Mouse (Mus musculus) kidney, postnatal 0 days (tissue): ENCODE measurements around the gene Slc10a1. TPM values are rescaled to one million over a fixed set of nuclear protein-coding genes. Genes with fewer than 3 reads are reported as not detected.
"Not testable (repeated sequence)": the region's sequence is repeated elsewhere in the genome, so short reads cannot be mapped to it uniquely, and the experiment has no call there.

ENCODE experiments used
- ATAC-seq: fragments of 200-750 bp; cut with Nextera tagmentation; replicated peaks from 2 replicates; pipeline ENCODE4 v1.8.0; 2017; ENCODE audit warnings: low read depth, moderate number of reproducible peaks, moderate TSS enrichment, moderate library complexity; ENCODE audit not compliant: low FRiP score
- DNase-seq: peaks from one replicate; pipeline ENCODE4 v3.0.0-alpha.2; 2016; ENCODE audit warnings: low spot score
- H3K27ac ChIP-seq: fragments of 300-500 bp; sonication (generic); 2 replicates; pipeline ENCODE4 v1.5.1; 2014; ENCODE audit warnings: mild to moderate bottlenecking
- H3K27me3 ChIP-seq: fragments of 300-500 bp; sonication (generic); 2 replicates; pipeline ENCODE4 v1.6.1; 2014; ENCODE audit warnings: low read length, mixed read lengths; ENCODE audit not compliant: insufficient read depth
- H3K36me3 ChIP-seq: fragments of 300-500 bp; sonication (generic); 2 replicates; pipeline ENCODE4 v1.6.1; 2014; ENCODE audit warnings: low read length, mixed read lengths; ENCODE audit not compliant: insufficient read depth
- H3K4me1 ChIP-seq: fragments of 300-500 bp; sonication (generic); replicated peaks from 2 replicates; pipeline ENCODE4 v1.6.1; 2014; ENCODE audit warnings: antibody characterized with exemption, low read length, mixed read lengths; ENCODE audit not compliant: insufficient read depth
- H3K4me2 ChIP-seq: fragments of 300-500 bp; sonication (generic); 2 replicates; pipeline ENCODE4 v1.6.1; 2014; ENCODE audit warnings: mild to moderate bottlenecking, low read length, moderate library complexity, mixed read lengths
- H3K4me3 ChIP-seq: fragments of 300-500 bp; sonication (generic); replicated peaks from 2 replicates; pipeline ENCODE4 v1.5.1; 2014; ENCODE audit warnings: low read depth, low read length
- H3K9ac ChIP-seq: fragments of 300-500 bp; sonication (generic); 2 replicates; pipeline ENCODE4 v1.6.1; 2014; ENCODE audit warnings: low read depth, low read length
- H3K9me3 ChIP-seq: fragments of 300-500 bp; sonication (generic); replicated peaks from 2 replicates; pipeline ENCODE4 v1.6.1; 2016; ENCODE audit warnings: low read length, inconsistent platforms, mixed read lengths
- CTCF ChIP-seq: IDR thresholded peaks from 2 replicates; pipeline ENCODE4 v1.5.1; 2016; ENCODE audit warnings: antibody characterized with exemption, low read depth, mild to moderate bottlenecking, moderate library complexity
- WGBS: fragments of 180-500 bp; shearing (Covaris S2); extraction: QIAGEN DNeasy Blood & Tissue Kit; methylation state at CpG from one replicate; pipeline ENCODE4 v1.1.7; 2014; 5-methylcytosine and 5-hydroxymethylcytosine counted together
- polyA plus RNA-seq: library from polyadenylated mRNA; unstranded; fragments of >200 nt; fragmentation: Nextera tagmentation; extraction: Ambion mirVana; gene quantifications from 2 replicates; pipeline ENCODE4 v1.2.1, GENCODE M21; 2015

Slc10a1 gene
- polyA plus RNA-seq, 1 experiment from 2014 or later = 1.7 TPM

DNA sequence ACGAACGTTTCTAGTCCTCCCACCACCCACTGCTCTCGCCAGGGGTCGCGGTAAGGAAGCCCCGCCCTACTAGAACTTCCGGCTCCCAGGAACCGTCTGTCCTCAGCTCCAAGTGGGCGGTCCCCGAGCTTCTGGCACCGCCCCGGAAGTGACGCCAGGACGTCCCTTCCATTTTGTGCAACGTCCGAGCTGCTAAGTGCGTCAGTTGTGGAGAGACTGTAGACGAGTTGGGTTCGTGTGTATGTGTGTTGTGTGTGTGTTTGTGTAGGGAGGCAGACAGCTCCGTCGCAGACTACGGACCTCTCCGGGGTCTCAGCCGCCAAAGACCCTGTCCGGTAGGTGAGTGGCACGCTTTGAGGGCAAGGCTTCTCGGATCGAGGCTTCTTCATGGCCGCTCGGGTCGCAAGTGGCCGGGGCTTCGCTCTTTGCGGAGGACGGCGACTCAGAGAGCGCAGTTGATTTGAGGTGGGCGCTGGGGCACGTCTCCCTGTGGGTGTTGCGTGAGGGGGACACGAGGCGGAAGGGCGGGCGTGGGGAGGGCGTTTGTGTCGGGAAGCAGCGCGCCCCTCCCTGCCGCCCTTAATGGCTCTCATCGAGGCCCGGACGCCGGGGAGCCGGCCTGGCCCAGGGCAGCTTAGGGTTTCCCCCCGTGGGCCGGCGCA is 23.0 kb downstream of the Slc10a1 start, which contains the start of gene Srsf5:
Gene Srsf5, plus strand, starts transcription at position 171 of the 662 bp plus-strand sequence.
- peak; percentile 66 for TF ChIP-seq CTCF
- peak; percentile 90 for ATAC-seq
- peak; percentile 98 for DNase-seq
- peak within 1 kb of the TSS; percentile 71 for H3K4me2 ChIP-seq
- peak within 1 kb of the TSS; percentile 97 for H3K27ac ChIP-seq
- peak within 1 kb of the TSS; percentile 99 for H3K9ac ChIP-seq
- no peaks in the 10 kb centered on the region for H3K9me3 ChIP-seq
- peaks cover 23% of the 10 kb centered on the region for H3K36me3 ChIP-seq
- under 1% methylated on average over 57 of the region's 57 CpGs for WGBS
- no peaks in the 10 kb centered on the region for H3K27me3 ChIP-seq
- peak within 1 kb of the TSS; percentile 100 for H3K4me3 ChIP-seq
- H3K4me1 ChIP-seq = peaks cover 4% of the 10 kb centered on the region; the same call in 1 of the 2 replicates

DNA sequence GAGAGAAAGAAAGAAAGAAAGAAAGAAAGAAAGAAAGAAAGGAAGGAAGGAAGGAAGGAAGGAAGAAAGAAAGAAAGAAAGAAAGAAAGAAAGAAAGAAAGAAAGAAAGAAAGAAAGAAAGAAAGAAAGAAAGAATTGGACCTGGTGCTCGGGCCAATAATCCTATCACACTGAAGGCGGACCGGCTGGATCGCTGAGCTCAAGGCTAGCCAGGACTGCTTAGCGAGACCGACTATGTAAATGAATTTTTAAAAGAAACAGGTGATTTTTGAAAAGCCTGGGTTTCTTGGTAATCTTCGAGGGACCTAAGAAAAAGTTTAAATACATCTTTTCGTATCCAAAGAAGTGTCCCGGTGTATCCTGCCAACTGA is 23.6 kb downstream of the Slc10a1 start:
- Histone ChIP-seq H3K4me2 (peak overlapping the region; percentile 42), H3K36me3 (peaks cover 22% of the 10 kb centered on the region), H3K27ac (peak overlapping the region; percentile 97), H3K4me3 (peak overlapping the region; percentile 100)
- H3K9ac ChIP-seq, DNase-seq, H3K27me3 ChIP-seq, H3K4me1 ChIP-seq, H3K9me3 ChIP-seq: not testable (repeated sequence)
- 1% methylated on average over 9 of the region's 9 CpGs for WGBS
- peak; percentile 31 for ATAC-seq

- WGBS = 93% methylated on average over 4 of the region's 4 CpGs
Observed at GRCm38 (mm10) chr12:80944204-80944603, 24.3 kb downstream of the Slc10a1 start.

GRCm38 (mm10) chr12:80943395-80943794 is 25.1 kb downstream of the Slc10a1 start:
- no peaks in the 10 kb centered on the region for H3K9me3 ChIP-seq
- no peak overlapping the region for H3K9ac ChIP-seq
- peaks cover 12% of the 10 kb centered on the region for H3K36me3 ChIP-seq
- no peak overlapping the region for H3K4me2 ChIP-seq
- H3K4me1 ChIP-seq = peaks cover 4% of the 10 kb centered on the region; the same call in 1 of the 2 replicates
- 82% methylated on average over 3 of the region's 3 CpGs for WGBS
- no peak for TF ChIP-seq CTCF
- no peaks in the 10 kb centered on the region for H3K27me3 ChIP-seq
- DNase-seq (no peak), ATAC-seq (no peak)
- H3K27ac ChIP-seq = no peak overlapping the region
- no peak overlapping the region for H3K4me3 ChIP-seq

More at GRCm38 (mm10) chr12:80944204-80944603, 24.3 kb downstream of the Slc10a1 start:
- H3K4me3 ChIP-seq = no peak overlapping the region
- H3K27me3 ChIP-seq = no peaks in the 10 kb centered on the region
- ATAC-seq (no peak), DNase-seq (no peak)
- no peak overlapping the region for H3K4me2 ChIP-seq
- TF ChIP-seq CTCF = no peak
- H3K36me3 ChIP-seq = peaks cover 18% of the 10 kb centered on the region
- H3K4me1 ChIP-seq = peaks cover 4% of the 10 kb centered on the region; the same call in 1 of the 2 replicates
- no peaks in the 10 kb centered on the region for H3K9me3 ChIP-seq
- no peak overlapping the region for H3K27ac ChIP-seq
- no peak overlapping the region for H3K9ac ChIP-seq

- ATAC-seq = no peak
- Histone ChIP-seq H3K9ac (no peak overlapping the region), H3K4me2 (no peak overlapping the region), H3K4me3 (no peak overlapping the region), H3K9me3 (no peaks in the 10 kb centered on the region), H3K36me3 (no peaks in the 10 kb centered on the region), H3K27ac (no peak overlapping the region), H3K27me3 (no peaks in the 10 kb centered on the region), H3K4me1 (no peaks in the 10 kb centered on the region; the same call in 1 of the 2 replicates)
- no peak for DNase-seq
- TF ChIP-seq CTCF = no peak
- 92% methylated on average over 3 of the region's 3 CpGs for WGBS
Observed at GRCm38 (mm10) chr12:80941886-80942285, 26.6 kb downstream of the Slc10a1 start.

GRCm38 (mm10) chr12:80939165-80939564 is 29.3 kb downstream of the Slc10a1 start:
- ATAC-seq = no peak
- Histone ChIP-seq H3K27me3 (no peaks in the 10 kb centered on the region), H3K4me1 (no peaks in the 10 kb centered on the region), H3K4me2 (no peak overlapping the region), H3K36me3 (no peaks in the 10 kb centered on the region), H3K9me3 (no peaks in the 10 kb centered on the region), H3K27ac (peak overlapping the region; percentile 66), H3K9ac (no peak overlapping the region), H3K4me3 (no peak overlapping the region)
- TF ChIP-seq CTCF = no peak
- no peak for DNase-seq
- 77% methylated on average over 4 of the region's 4 CpGs for WGBS
